Mouse (Mus musculus) urinary bladder, adult 2 months (tissue): ENCODE measurements around the gene Wrap53. TPM values are rescaled to one million over a fixed set of nuclear protein-coding genes. Genes with fewer than 3 reads are reported as not detected.
"Not testable (repeated sequence)": the region's sequence is repeated elsewhere in the genome, so short reads cannot be mapped to it uniquely, and the experiment has no call there.

Experiments used
- DNase-seq: peaks from one replicate; pipeline ENCODE4 v3.0.0; 2022; ENCODE audit warnings: low spot score
- polyA plus RNA-seq: library from polyadenylated mRNA; depleted of rRNA; stranded (reverse); fragments of >200 nt; gene quantifications from 2 replicates; pipeline ENCODE4 v1.2.3, GENCODE M21; 2012; rRNA removed

Gene Wrap53
- polyA plus RNA-seq, 1 experiment: 7.3 TPM

GRCm38 (mm10) chr11:69532480-69533150, 47.4 kb downstream of the Wrap53 start:
- no peak for DNase-seq

DNA sequence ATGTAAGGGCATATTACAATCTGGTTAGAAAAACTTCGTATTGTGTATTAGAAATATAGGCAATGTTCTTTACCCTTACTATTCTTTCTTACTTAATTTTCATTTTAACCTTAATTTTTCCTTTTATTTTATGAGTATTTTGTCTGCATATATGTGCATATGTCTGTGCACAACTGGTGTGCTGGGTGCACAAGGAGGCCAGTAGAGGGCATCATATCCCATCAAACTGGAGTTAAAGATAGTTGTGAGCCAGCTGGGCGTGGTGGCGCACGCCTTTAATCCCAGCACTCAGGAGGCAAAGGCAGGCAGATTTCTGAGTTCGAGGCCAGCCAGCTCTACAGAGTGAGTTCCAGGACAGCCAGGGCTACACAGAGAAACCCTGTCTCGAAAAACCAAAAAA, 49.3 kb downstream of the Wrap53 start:
- DNase-seq: not testable (repeated sequence)

- DNase-seq: not testable (repeated sequence)
Observed at GRCm38 (mm10) chr11:69530281-69530680, 49.8 kb downstream of the Wrap53 start.

GRCm38 (mm10) chr11:69528031-69528390, 52.0 kb downstream of the Wrap53 start:
- no peak for DNase-seq

DNA sequence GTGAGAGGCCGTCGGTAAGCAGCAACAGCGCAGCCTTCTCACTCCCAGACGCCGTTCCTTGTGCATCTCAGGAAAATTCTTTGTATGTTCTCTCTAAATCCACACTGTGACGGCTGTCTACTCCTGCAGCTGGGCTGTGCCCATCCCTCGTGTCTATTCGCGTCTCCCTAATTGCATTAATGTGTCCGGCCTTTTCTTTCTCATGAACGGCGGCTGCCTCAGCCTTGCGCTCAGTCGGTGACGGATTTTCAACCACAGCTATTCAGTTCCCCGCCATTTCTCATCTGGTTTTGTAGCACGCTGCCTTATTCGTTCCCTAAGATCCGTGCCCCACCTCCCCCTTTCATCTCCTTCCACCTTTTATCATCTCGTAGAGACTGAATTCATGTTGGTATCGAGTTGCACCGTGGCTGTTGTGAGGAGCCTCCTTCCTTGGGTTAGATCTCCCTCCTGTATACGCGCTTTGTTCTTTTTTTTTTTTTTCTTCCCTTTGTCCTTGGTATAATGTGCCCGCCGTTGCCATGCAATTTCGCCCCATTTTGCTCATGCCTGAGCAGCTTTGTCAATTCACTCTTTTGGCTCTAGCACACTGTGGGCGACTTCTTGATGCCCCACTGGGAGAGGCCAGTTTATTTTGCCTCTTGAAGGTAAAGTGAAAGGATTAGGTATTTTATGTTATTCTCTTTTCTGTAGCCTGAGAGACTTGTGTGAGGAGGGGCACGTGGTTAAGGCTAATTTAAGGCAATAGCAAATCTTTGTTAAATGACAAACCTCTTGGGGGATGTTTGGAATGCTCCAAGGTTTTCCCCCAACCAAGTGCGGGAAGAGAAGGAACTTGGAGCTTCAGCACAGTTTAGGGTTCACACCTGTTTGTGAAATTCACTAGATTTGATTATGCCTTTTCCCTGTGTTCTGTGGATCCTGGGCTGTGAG, 52.7 kb downstream of the Wrap53 start:
- DNase-seq: no peak

- DNase-seq: no peak
Observed at GRCm38 (mm10) chr11:69526631-69527030, 53.4 kb downstream of the Wrap53 start.

DNA sequence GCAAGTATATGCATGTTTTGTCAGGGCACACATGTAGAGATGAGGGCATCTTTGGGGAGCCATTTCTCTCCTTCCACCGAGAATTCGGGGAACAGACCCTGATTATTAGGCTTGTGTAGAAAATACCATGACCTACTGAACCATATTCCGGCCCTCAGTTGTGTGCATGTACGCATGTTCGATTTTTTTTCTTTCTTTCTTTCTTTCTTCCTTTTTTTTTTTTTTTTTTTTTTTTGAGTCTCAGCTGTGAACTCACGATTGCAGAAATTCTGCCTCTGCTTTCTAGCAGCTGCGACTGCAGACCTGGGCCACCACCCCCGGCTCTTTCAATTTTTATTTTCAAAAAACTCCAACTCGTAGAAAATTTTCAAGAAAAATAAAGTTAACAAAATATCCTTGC, 54.4 kb downstream of the Wrap53 start:
- no peak for DNase-seq

DNA sequence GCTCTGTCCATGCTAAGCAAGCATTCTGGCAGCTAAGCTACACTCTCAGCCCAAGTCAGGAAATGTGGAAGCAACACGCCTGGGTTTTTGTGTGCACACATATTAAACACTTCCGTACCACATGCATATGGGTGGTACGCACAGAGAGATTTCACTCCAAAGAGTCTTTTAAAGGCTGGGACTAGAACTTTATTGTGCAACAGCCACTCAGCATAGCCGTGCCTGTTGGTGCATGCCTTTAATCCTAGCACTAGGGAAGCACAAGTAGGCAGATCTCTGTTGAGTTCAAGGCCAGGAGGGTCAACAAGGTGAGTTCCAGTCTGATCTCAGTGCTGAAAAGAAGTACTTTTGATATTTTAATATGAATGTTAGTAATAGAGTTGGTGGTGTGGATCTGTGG, 56.4 kb downstream of the Wrap53 start:
- no peak for DNase-seq

GRCm38 (mm10) chr11:69521526-69522149, 58.4 kb downstream of the Wrap53 start:
- DNase-seq: no peak

GRCm38 (mm10) chr11:69519976-69520375, 60.1 kb downstream of the Wrap53 start:
- no peak for DNase-seq

GRCm38 (mm10) chr11:69516661-69517060, 63.4 kb downstream of the Wrap53 start:
- DNase-seq: no peak

DNA sequence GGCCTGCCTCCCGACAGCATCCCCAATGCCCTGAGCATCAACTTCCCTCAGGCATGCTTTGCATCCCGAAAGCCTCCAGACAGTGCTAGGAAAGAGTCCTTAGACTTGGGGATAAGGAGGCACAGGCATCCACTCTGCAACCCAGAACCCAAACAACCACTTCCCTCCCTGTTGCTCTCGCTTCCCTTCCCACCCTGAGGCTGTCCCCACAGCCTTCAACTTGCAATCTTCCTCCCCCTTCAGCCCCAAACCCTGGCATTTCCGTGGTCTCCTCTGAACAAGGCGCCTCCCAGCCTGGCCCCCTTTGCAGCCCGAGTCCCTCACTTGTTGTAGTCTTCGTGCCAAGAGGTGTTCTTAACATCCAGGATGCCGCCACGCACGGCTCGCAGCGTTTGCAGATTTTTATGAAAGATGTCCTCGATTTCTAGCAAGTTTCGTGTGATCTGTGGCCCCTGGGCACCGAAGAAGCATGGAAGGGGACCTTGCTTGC, 63.9 kb downstream of the Wrap53 start:
- no peak for DNase-seq

DNA sequence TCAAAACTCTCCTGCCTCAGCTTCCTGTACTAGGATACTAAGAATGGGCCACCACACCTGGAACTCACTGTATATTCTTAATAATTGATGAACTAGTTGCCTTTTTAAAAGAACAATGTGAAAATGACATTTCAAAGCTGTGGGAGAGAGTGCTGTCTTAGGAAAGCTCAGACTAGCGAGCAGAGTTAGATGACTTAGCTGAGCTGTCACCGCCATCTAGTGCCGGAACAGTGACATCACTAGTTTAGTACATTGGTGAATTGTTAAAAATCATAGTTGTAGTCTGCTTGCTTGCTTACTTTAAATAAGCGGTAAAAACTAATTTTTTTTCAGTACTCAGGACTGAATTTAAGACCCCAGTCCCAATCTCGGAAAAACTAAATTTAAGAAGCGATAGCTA, 66.2 kb downstream of the Wrap53 start:
- no peak for DNase-seq

Other genes starting within 250 kb of the Wrap53 start
- 3.0 and 4.2 TPM in 2 replicates for gene Rnf227, start 239.8 kb downstream of the Wrap53 start, polyA plus RNA-seq
- 85.5 and 132 TPM in 2 replicates for gene Chd3, start 210.8 kb downstream of the Wrap53 start, polyA plus RNA-seq
- 143 and 188 TPM in 2 replicates for gene Naa38, start 184.8 kb downstream of the Wrap53 start, polyA plus RNA-seq
- gene Cyb5d1, start 184.6 kb downstream of the Wrap53 start, polyA plus RNA-seq: 43.0 and 48.0 TPM in 2 replicates
- 11.5 and 11.6 TPM in 2 replicates for gene Tmem88, start 182.0 kb downstream of the Wrap53 start, polyA plus RNA-seq
- gene Kdm6b, start 166.6 kb downstream of the Wrap53 start, polyA plus RNA-seq: 3.3 and 10.7 TPM in 2 replicates
- 0.19 and 0.22 TPM in 2 replicates for gene Dnah2, start 31.1 kb downstream of the Wrap53 start, polyA plus RNA-seq
- gene Efnb3, start 20.1 kb downstream of the Wrap53 start, polyA plus RNA-seq: 0.99 and 1.1 TPM in 2 replicates
- gene Trp53, start 104 bp upstream of the Wrap53 start, polyA plus RNA-seq: 77.8 and 85.8 TPM in 2 replicates
- 23.5 and 46.2 TPM in 2 replicates for gene Atp1b2, start 25.7 kb upstream of the Wrap53 start, polyA plus RNA-seq
- gene Shbg, start 37.6 kb upstream of the Wrap53 start, polyA plus RNA-seq: not detected in 2 replicates
- 18.4 and 19.5 TPM in 2 replicates for gene Sat2, start 41.8 kb upstream of the Wrap53 start, polyA plus RNA-seq
- gene Fxr2, start 52.7 kb upstream of the Wrap53 start, polyA plus RNA-seq: 74.8 and 85.8 TPM in 2 replicates
- gene Sox15, start 75.1 kb upstream of the Wrap53 start, polyA plus RNA-seq: 33.7 and 43.5 TPM in 2 replicates
- 62.0 and 86.7 TPM in 2 replicates for gene Mpdu1, start 82.4 kb upstream of the Wrap53 start, polyA plus RNA-seq
- 20.5 and 24.9 TPM in 2 replicates for gene Cd68, start 85.9 kb upstream of the Wrap53 start, polyA plus RNA-seq
- gene Eif4a1, start 92.2 kb upstream of the Wrap53 start, polyA plus RNA-seq: 461 and 554 TPM in 2 replicates
- 83.4 and 108 TPM in 2 replicates for gene Senp3, start 101.8 kb upstream of the Wrap53 start, polyA plus RNA-seq
- 5.1 and 6.8 TPM in 2 replicates for gene Tnfsf13, start 105.5 kb upstream of the Wrap53 start, polyA plus RNA-seq
- 85.4 and 87.0 TPM in 2 replicates for gene Tnfsf12, start 115.6 kb upstream of the Wrap53 start, polyA plus RNA-seq
- gene Tnfsfm13, start 115.8 kb upstream of the Wrap53 start, polyA plus RNA-seq: 10.0 and 10.3 TPM in 2 replicates
- 9.4 and 24.4 TPM in 2 replicates for gene Polr2a, start 178.4 kb upstream of the Wrap53 start, polyA plus RNA-seq
- gene Slc35g3, start 181.7 kb upstream of the Wrap53 start, polyA plus RNA-seq: 0.07 TPM in 1 of 2 replicates, not detected in the other
- gene Zbtb4, start 185.7 kb upstream of the Wrap53 start, polyA plus RNA-seq: 35.6 and 46.1 TPM in 2 replicates
- gene Chrnb1, start 215.7 kb upstream of the Wrap53 start, polyA plus RNA-seq: 15.6 and 25.0 TPM in 2 replicates
- 6.3 and 7.2 TPM in 2 replicates for gene Fgf11, start 221.6 kb upstream of the Wrap53 start, polyA plus RNA-seq
- 11.5 and 13.2 TPM in 2 replicates for gene Tmem102, start 225.4 kb upstream of the Wrap53 start, polyA plus RNA-seq
- gene Gm39566, start 235.0 kb upstream of the Wrap53 start, polyA plus RNA-seq: not detected in 2 replicates
- gene Spem2, start 238.2 kb upstream of the Wrap53 start, polyA plus RNA-seq: not detected in 2 replicates
- 0.55 and 0.71 TPM in 2 replicates for gene Spem1, start 241.9 kb upstream of the Wrap53 start, polyA plus RNA-seq